Mouse (Mus musculus): Measurements from ENCODE around the gene Wwox. TPM values are rescaled to one million over a fixed set of nuclear protein-coding genes. Genes with fewer than 3 reads are reported as not detected.

The Wwox gene
- polyA plus RNA-seq, 1 experiment from 2014 or later, result 12.9 TPM

DNA sequence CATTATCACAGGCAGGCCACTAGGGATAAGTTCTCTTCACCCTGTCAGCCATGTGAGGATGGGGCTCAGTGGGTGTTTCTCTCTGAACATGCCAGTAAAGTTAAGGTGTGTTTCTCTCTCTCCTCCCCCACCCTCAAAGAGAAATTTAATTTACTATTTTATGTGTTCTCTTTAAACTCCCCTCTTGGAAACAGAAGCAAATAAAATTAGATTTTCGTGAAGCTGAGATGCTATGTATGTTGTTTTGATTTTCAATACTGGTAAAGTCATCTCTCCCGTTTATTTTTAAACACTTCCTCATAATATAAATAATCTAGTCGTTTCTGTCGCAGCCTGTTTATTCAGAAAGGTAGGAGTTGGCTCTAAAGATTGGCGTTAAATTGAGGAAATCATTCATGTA, 196.9 kb downstream of the Wwox start:
- H3K4me3 ChIP-seq (replicated peaks; ENCODE audit: low read length), result no peak overlapping the region
- WGBS, result 35% methylated on average over 5 of the region's 5 CpGs
- H3K27me3 ChIP-seq (ENCODE audit: control insufficient read depth, insufficient read depth, low read length), result no peaks in the 10 kb centered on the region
- no peak overlapping the region for H3K4me2 ChIP-seq (ENCODE audit: low read depth, low read length)
- no peak for ATAC-seq (ENCODE audit: insufficient read depth, low FRiP score)
- no peak overlapping the region for H3K9ac ChIP-seq (ENCODE audit: low read length)
- no peak overlapping the region for H3K27ac ChIP-seq (ENCODE audit: low read length)
- H3K36me3 ChIP-seq (ENCODE audit: control insufficient read depth, insufficient read depth, low read length), result no peaks in the 10 kb centered on the region
- H3K4me1 ChIP-seq (ENCODE audit: control insufficient read depth, insufficient read depth, low read length), result peaks cover 5% of the 10 kb centered on the region; the same call in 1 of the 2 replicates
- no peaks in the 10 kb centered on the region for H3K9me3 ChIP-seq (replicated peaks; ENCODE audit: control insufficient read depth, low read length)

DNA sequence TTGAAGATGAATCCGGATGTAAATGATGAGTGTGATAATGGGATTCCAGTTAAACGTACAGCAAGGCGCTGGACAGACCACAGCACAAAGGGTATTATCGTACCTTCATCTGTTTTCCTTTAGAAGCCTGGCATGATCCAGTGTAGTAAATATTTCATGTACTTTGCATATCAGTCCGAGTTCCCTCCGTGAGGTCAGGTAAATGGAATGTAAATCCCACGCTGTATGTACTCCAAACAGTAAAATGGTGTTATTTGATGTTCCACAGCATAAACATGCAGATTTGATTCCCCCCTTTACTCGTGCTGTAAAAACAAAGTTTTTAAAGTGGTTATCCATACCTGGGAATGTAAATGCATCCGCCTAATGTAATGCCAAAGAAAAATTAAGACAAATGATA, 202.4 kb downstream of the Wwox start:
- Histone ChIP-seq H3K4me1 (ENCODE audit: control insufficient read depth, insufficient read depth, low read length) (no peaks in the 10 kb centered on the region), H3K4me2 (ENCODE audit: low read depth, low read length) (peak overlapping the region; percentile 43; the same call in 1 of the 2 replicates)
- 42% methylated on average over 9 of the region's 9 CpGs for WGBS

DNA sequence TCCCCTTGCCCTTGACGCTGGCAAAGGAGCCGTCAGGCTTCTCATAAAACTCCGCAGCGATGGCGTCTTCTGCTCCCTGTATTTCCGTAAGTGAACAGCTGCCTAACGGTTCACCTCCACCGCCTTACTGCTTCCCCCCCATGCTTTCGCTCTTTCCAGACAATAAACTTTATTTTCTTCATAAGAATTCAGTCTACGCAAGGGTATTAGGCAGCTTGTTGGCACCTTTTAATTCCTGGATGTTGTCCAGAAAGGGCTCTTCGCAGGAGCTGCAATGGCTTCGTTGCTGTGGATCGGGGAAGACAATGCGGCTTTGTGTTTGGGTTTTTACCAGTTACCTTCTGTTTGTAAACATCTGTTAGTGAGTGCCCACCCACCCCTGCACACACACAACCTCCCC, 211.3 kb downstream of the Wwox start:
- 84% methylated on average over 14 of the region's 14 CpGs for WGBS
- no peaks in the 10 kb centered on the region for H3K4me1 ChIP-seq (ENCODE audit: control insufficient read depth, insufficient read depth, low read length)
- no peak for ATAC-seq (ENCODE audit: insufficient read depth, low FRiP score)
- H3K4me2 ChIP-seq (ENCODE audit: low read depth, low read length), result no peak overlapping the region
- no peak overlapping the region for H3K4me3 ChIP-seq (replicated peaks; ENCODE audit: low read length)
- no peak overlapping the region for H3K9ac ChIP-seq (ENCODE audit: low read length)
- H3K36me3 ChIP-seq (ENCODE audit: control insufficient read depth, insufficient read depth, low read length), result no peaks in the 10 kb centered on the region
- no peaks in the 10 kb centered on the region for H3K9me3 ChIP-seq (replicated peaks; ENCODE audit: control insufficient read depth, low read length)
- H3K27me3 ChIP-seq (ENCODE audit: control insufficient read depth, insufficient read depth, low read length), result no peaks in the 10 kb centered on the region
- H3K27ac ChIP-seq (ENCODE audit: low read length), result no peak overlapping the region

More for the DNA sequence above, 202.4 kb downstream of the Wwox start:
- Histone ChIP-seq H3K9ac (ENCODE audit: low read length) (no peak overlapping the region), H3K27me3 (ENCODE audit: control insufficient read depth, insufficient read depth, low read length) (no peaks in the 10 kb centered on the region), H3K4me3 (replicated peaks; ENCODE audit: low read length) (0 out of 2 replicates have a peak overlapping the region, but pooled peaks have one; percentile 5), H3K27ac (ENCODE audit: low read length) (no peak overlapping the region), H3K9me3 (replicated peaks; ENCODE audit: control insufficient read depth, low read length) (no peaks in the 10 kb centered on the region), H3K36me3 (ENCODE audit: control insufficient read depth, insufficient read depth, low read length) (no peaks in the 10 kb centered on the region)
- ATAC-seq (ENCODE audit: insufficient read depth, low FRiP score), result no peak

DNA sequence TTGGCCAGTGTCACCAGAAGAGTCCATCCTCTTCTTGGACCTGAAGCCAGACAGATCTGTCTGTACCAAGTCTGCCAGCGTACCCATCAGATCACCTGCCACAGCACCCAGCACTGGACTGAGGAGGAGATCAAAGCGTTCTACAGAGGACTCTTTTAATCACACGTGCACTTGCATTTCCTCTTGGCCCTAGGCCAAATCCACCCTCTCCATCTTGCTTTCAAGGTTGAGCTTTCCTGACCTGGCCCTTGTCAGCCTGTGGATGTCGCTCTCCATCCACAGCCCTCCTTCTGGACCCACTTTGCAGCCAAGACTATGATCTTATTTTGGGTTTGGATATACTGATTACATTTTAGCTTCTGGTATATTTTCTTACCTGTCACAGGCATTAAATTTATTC, 218.3 kb downstream of the Wwox start:
- H3K4me2 ChIP-seq (ENCODE audit: low read depth, low read length), result 0 out of 2 replicates have a peak overlapping the region, but pooled peaks have one; percentile 9
- H3K9ac ChIP-seq (ENCODE audit: low read length), result no peak overlapping the region
- WGBS, result 32% methylated on average over 4 of the region's 4 CpGs
- H3K36me3 ChIP-seq (ENCODE audit: control insufficient read depth, insufficient read depth, low read length), result no peaks in the 10 kb centered on the region
- H3K27ac ChIP-seq (ENCODE audit: low read length), result no peak overlapping the region
- H3K27me3 ChIP-seq (ENCODE audit: control insufficient read depth, insufficient read depth, low read length), result no peaks in the 10 kb centered on the region
- ATAC-seq (ENCODE audit: insufficient read depth, low FRiP score), result peak; percentile 49; the same call in 1 of the 2 replicates
- peaks cover 12% of the 10 kb centered on the region for H3K4me1 ChIP-seq (ENCODE audit: control insufficient read depth, insufficient read depth, low read length)
- H3K9me3 ChIP-seq (replicated peaks; ENCODE audit: control insufficient read depth, low read length), result no peaks in the 10 kb centered on the region
- H3K4me3 ChIP-seq (replicated peaks; ENCODE audit: low read length), result no peak overlapping the region

DNA sequence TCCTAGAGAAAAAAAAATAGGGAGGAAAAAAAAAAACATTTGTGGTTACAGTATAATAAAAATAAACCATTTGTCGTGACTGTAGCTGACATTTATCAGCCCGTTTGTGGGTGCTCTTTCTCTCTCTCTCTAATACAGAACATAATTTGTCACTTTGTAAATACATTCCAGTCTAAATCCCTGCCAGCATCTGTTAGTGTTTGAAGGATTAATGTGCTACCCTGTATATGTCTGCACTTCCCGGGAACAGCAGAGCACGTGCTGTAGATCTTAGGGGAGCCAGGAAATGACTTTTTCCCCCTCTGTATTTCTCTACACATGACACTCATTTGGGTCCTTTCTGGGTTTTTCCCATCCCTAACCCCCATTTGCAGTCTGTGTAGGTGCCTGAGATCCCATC, 219.0 kb downstream of the Wwox start:
- no peak overlapping the region for H3K4me3 ChIP-seq (replicated peaks; ENCODE audit: low read length)
- H3K9ac ChIP-seq (ENCODE audit: low read length), result no peak overlapping the region
- 31% methylated on average over 4 of the region's 4 CpGs for WGBS
- H3K27ac ChIP-seq (ENCODE audit: low read length), result 0 out of 2 replicates have a peak overlapping the region, but pooled peaks have one; percentile 41
- no peaks in the 10 kb centered on the region for H3K36me3 ChIP-seq (ENCODE audit: control insufficient read depth, insufficient read depth, low read length)
- H3K9me3 ChIP-seq (replicated peaks; ENCODE audit: control insufficient read depth, low read length), result no peaks in the 10 kb centered on the region
- H3K27me3 ChIP-seq (ENCODE audit: control insufficient read depth, insufficient read depth, low read length), result no peaks in the 10 kb centered on the region
- H3K4me1 ChIP-seq (ENCODE audit: control insufficient read depth, insufficient read depth, low read length), result peaks cover 12% of the 10 kb centered on the region
- H3K4me2 ChIP-seq (ENCODE audit: low read depth, low read length), result 0 out of 2 replicates have a peak overlapping the region, but pooled peaks have one; percentile 23
- peak; percentile 81; the same call in 1 of the 2 replicates for ATAC-seq (ENCODE audit: insufficient read depth, low FRiP score)

DNA sequence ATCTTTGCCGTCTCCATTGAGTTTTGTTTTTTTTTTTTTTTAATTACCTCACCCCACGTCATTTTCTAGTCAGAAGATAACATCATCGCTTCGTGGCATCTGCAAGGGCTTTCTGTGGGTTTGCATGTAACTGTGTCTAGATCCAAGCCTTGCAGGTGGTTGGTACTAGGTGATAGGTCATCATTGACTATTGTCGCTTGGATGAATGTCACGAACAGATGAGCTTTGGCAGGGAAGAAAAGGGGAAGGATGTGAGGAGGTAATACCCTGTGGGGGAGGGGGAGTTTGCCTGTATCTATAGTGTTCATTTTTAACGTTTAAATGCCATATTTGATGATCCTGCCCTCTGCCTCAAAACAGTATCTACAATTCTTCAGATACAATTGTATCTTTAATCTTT, 223.6 kb downstream of the Wwox start:
- Histone ChIP-seq H3K9me3 (replicated peaks; ENCODE audit: control insufficient read depth, low read length) (no peaks in the 10 kb centered on the region), H3K27ac (ENCODE audit: low read length) (no peak overlapping the region), H3K36me3 (ENCODE audit: control insufficient read depth, insufficient read depth, low read length) (no peaks in the 10 kb centered on the region), H3K27me3 (ENCODE audit: control insufficient read depth, insufficient read depth, low read length) (no peaks in the 10 kb centered on the region), H3K4me3 (replicated peaks; ENCODE audit: low read length) (no peak overlapping the region), H3K4me1 (ENCODE audit: control insufficient read depth, insufficient read depth, low read length) (peaks cover 6% of the 10 kb centered on the region; the same call in 1 of the 2 replicates), H3K9ac (ENCODE audit: low read length) (no peak overlapping the region), H3K4me2 (ENCODE audit: low read depth, low read length) (no peak overlapping the region)
- 77% methylated on average over 7 of the region's 7 CpGs for WGBS
- ATAC-seq (ENCODE audit: insufficient read depth, low FRiP score), result no peak

DNA sequence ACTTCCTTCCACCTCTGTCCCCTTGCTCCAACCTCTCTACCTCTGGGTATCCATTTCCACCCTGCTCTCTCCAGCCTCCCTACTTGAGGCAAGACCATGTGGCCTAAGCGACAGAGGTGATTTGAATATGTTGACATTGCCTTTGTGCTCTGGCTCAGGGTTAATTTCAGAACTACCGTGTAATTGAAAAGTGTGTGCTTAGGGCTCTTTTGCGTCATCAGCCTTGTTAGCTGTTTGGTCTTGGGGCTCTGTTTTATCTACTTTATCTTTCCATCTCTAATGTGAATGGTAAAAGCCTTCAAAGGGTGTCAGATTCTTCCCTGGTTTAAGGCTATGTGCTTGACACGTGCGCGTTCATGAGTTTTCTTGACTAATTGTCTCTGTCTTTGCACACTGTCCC, 226.1 kb downstream of the Wwox start:
- Histone ChIP-seq H3K36me3 (ENCODE audit: control insufficient read depth, insufficient read depth, low read length) (no peaks in the 10 kb centered on the region), H3K9me3 (replicated peaks; ENCODE audit: control insufficient read depth, low read length) (no peaks in the 10 kb centered on the region), H3K9ac (ENCODE audit: low read length) (no peak overlapping the region), H3K27ac (ENCODE audit: low read length) (no peak overlapping the region), H3K27me3 (ENCODE audit: control insufficient read depth, insufficient read depth, low read length) (no peaks in the 10 kb centered on the region), H3K4me3 (replicated peaks; ENCODE audit: low read length) (no peak overlapping the region), H3K4me2 (ENCODE audit: low read depth, low read length) (no peak overlapping the region), H3K4me1 (ENCODE audit: control insufficient read depth, insufficient read depth, low read length) (no peaks in the 10 kb centered on the region)
- ATAC-seq (ENCODE audit: insufficient read depth, low FRiP score), result no peak
- WGBS, result 68% methylated on average over 6 of the region's 6 CpGs

DNA sequence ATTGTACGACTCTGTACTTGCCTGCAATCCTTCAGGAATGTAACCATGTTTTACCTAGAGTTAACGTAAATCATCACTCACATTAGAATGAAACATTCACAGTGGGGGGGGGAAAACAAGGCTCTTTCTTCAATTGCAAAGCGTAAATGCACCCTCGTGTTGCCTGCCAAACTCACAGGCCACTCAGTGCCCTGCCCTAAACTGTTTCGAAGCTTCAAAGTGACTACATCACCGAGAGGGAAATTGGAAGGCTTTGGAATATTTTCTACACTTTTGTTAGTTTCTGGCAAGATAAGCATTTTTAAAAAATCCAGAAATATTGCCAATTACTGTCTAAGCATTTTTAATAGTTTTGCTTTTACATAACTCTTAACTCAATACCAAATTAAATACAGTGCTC, 231.3 kb downstream of the Wwox start:
- H3K4me2 ChIP-seq (ENCODE audit: low read depth, low read length), result no peak overlapping the region
- H3K9ac ChIP-seq (ENCODE audit: low read length), result no peak overlapping the region

DNA sequence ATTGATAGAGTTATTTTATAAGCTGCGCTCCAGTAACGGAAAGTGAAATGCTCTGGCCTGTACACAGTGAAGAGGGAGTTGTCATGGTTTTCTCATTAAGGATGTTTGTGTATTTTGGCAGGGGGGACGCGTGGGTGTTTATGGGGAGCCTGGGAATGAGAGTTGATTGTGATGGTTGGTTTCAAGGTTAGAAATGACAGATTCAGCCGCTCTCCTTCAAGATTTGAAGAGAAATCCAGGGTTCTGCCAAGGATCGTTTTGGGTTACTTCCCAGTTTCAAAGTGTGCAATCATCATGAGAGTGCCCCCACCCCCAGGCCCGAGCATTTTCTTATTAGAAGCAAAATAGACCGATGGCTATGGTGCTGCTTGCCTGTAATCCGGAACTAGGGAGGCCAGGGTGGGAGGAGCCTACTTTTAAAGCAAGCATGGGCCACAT, 231.8 kb downstream of the Wwox start:
- Histone ChIP-seq H3K27ac (ENCODE audit: low read length) (peak overlapping the region; percentile 73), H3K27me3 (ENCODE audit: control insufficient read depth, insufficient read depth, low read length) (no peaks in the 10 kb centered on the region), H3K4me2 (ENCODE audit: low read depth, low read length) (no peak overlapping the region), H3K4me3 (replicated peaks; ENCODE audit: low read length) (no peak overlapping the region), H3K36me3 (ENCODE audit: control insufficient read depth, insufficient read depth, low read length) (no peaks in the 10 kb centered on the region), H3K9me3 (replicated peaks; ENCODE audit: control insufficient read depth, low read length) (0 out of 2 replicates have a peak, but pooled peaks cover 3% of the 10 kb centered on the region), H3K4me1 (ENCODE audit: control insufficient read depth, insufficient read depth, low read length) (peaks cover 6% of the 10 kb centered on the region; the same call in 1 of the 2 replicates), H3K9ac (ENCODE audit: low read length) (no peak overlapping the region)
- peak; percentile 55; the same call in 1 of the 2 replicates for ATAC-seq (ENCODE audit: insufficient read depth, low FRiP score)
- 49% methylated on average over 9 of the region's 9 CpGs for WGBS

More for the DNA sequence above, 231.3 kb downstream of the Wwox start:
- ATAC-seq (ENCODE audit: insufficient read depth, low FRiP score), result peak; percentile 18; the same call in 1 of the 2 replicates
- Histone ChIP-seq H3K9me3 (replicated peaks; ENCODE audit: control insufficient read depth, low read length) (0 out of 2 replicates have a peak, but pooled peaks cover 3% of the 10 kb centered on the region), H3K27ac (ENCODE audit: low read length) (no peak overlapping the region), H3K4me3 (replicated peaks; ENCODE audit: low read length) (no peak overlapping the region), H3K36me3 (ENCODE audit: control insufficient read depth, insufficient read depth, low read length) (no peaks in the 10 kb centered on the region), H3K27me3 (ENCODE audit: control insufficient read depth, insufficient read depth, low read length) (no peaks in the 10 kb centered on the region), H3K4me1 (ENCODE audit: control insufficient read depth, insufficient read depth, low read length) (peaks cover 6% of the 10 kb centered on the region; the same call in 1 of the 2 replicates)
- 56% methylated on average over 6 of the region's 6 CpGs for WGBS

Data from stomach, embryonic 16.5 days (tissue).